12 mouse cellular contexts compared by ENCODE assay signal in the genomic region with DNA sequence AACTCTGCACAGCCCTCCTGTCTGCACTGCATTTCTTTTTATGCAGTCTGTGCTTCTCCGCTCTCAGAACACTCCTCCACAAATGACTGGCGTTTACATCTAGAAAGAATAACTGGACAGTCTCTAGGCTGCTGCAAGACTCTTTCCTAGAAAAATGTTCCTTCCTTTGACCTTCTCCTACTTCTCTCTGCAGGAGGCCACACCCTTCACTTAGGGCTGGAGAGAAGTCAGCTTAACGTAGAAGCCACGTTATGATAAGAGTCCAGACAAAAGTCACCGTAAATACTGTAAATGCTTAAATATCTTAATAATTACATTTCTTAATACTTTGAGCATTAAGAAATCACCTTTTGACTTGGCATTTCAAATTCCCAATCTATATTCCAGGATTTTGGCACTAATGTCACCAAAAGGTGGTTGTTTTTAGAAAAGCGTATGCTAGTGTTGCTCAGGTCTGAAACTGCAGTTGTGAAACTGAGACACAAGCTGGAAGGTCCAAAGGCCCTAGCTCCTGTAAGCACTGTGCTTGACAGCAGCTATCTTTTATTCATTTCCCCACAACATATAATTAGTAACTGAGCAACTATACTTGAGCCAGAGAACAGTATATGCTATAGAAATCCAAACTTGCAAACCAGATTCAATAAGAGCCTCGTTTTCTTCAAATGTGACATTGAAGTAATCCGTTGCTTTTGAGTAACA. TPM values are rescaled to one million over a fixed set of nuclear protein-coding genes. Genes with fewer than 3 reads are reported as not detected.
DNase-seq lines count a peak whose midpoint lies in the region; ATAC-seq and TF ChIP-seq lines count a peak whose summit lies in the region.
"Had no signal": no experiment of that assay in that cellular context is flagged by ENCODE, and none has a peak within 500 bp of the region (broad histone marks: within the 10 kb centered on the region; RNA-seq: fewer than 3 reads in every experiment).

No protein-coding gene starts in this region.

- TF ChIP-seq EP300 in stomach, postnatal 0 days (optimal IDR thresholded peaks at IDR 0.05), result no peak

- intact Hi-C loops in heart, postnatal 14 days (cut with DNase I), result no loop called here

- H3K4me3 ChIP-seq in heart, embryonic 10.5 days, result peak overlapping the region; percentile 86
- peak overlapping the region; percentile 76 for H3K4me3 ChIP-seq in lung, embryonic 16.5 days (ENCODE audit: low read length)
- peak overlapping the region; percentile 87 for H3K4me3 ChIP-seq in limb, embryonic 14.5 days (replicated peaks; ENCODE audit: low read length)
- peak overlapping the region; percentile 17; the same call in 1 of the 2 replicates for H3K4me3 ChIP-seq in stomach, postnatal 0 days (ENCODE audit: low read depth, low read length)
- no peak overlapping the region for H3K4me3 ChIP-seq in midbrain, embryonic 16.5 days (ENCODE audit: low read depth, low read length)
- H3K4me3 ChIP-seq: erythroblast, embryonic 14.5 days had no signal

- H3K27me3 ChIP-seq in heart, embryonic 10.5 days (ENCODE audit: insufficient read depth, poor library complexity, severe bottlenecking), result no peaks in the 10 kb centered on the region
- H3K27me3 ChIP-seq in lung, embryonic 16.5 days (ENCODE audit: control insufficient read depth, insufficient read depth, low read depth, low read length), result peaks cover 2% of the 10 kb centered on the region; the same call in 1 of the 2 replicates
- H3K27me3 ChIP-seq in limb, embryonic 14.5 days (ENCODE audit: control insufficient read depth, insufficient read depth, low read length), result no peaks in the 10 kb centered on the region
- no peaks in the 10 kb centered on the region for H3K27me3 ChIP-seq in stomach, postnatal 0 days (ENCODE audit: control insufficient read depth, insufficient read depth, low read length)
- H3K27me3 ChIP-seq in midbrain, embryonic 16.5 days (ENCODE audit: control insufficient read depth, insufficient read depth, low read depth, low read length), result peaks cover 2% of the 10 kb centered on the region; the same call in 1 of the 2 replicates

- peak overlapping the region; percentile 79 for H3K4me2 ChIP-seq in lung, embryonic 16.5 days (ENCODE audit: low read depth, low read length)
- H3K4me2 ChIP-seq in limb, embryonic 14.5 days (replicated peaks; ENCODE audit: low read depth, low read length, severe bottlenecking), result peak overlapping the region; percentile 65
- H3K4me2 ChIP-seq in stomach, postnatal 0 days (replicated peaks; ENCODE audit: low read depth), result peak overlapping the region; percentile 37
- no peak overlapping the region for H3K4me2 ChIP-seq in midbrain, embryonic 16.5 days (ENCODE audit: low read length)

- DNase-seq in heart, embryonic 10.5 days (ENCODE audit: low spot score), result no peak
- no peak for DNase-seq in heart, postnatal 14 days
- DNase-seq in lung, postnatal 25 days (ENCODE audit: low spot score), result no peak
- DNase-seq in limb, embryonic 14.5 days (ENCODE audit: low spot score), result no peak
- no peak for DNase-seq in stomach, postnatal 0 days (ENCODE audit: low spot score)
- no peak for DNase-seq in spleen, adult 12 weeks (ENCODE audit: low spot score)
- DNase-seq: cerebellum, postnatal 10 days; gastrocnemius, postnatal 36 days; kidney, adult 2 months had no signal

- no peak overlapping the region for H3K9ac ChIP-seq in lung, embryonic 16.5 days (ENCODE audit: low read length)
- H3K9ac ChIP-seq in limb, embryonic 14.5 days (ENCODE audit: low read depth, low read length, severe bottlenecking), result no peak overlapping the region
- H3K9ac ChIP-seq in stomach, postnatal 0 days (ENCODE audit: low read length), result no peak overlapping the region
- H3K9ac ChIP-seq in midbrain, embryonic 16.5 days (ENCODE audit: low read depth, low read length), result no peak overlapping the region

- no peak for ATAC-seq in lung, embryonic 16.5 days (ENCODE audit: low read depth)
- ATAC-seq in limb, embryonic 14.5 days (ENCODE audit: low FRiP score, low read depth), result no peak
- no peak for ATAC-seq in stomach, postnatal 0 days (ENCODE audit: low FRiP score, low TSS enrichment)
- no peak for ATAC-seq in midbrain, embryonic 16.5 days

- no peaks in the 10 kb centered on the region for H3K9me3 ChIP-seq in heart, embryonic 10.5 days
- no peaks in the 10 kb centered on the region for H3K9me3 ChIP-seq in lung, embryonic 16.5 days (ENCODE audit: control insufficient read depth, low read length)
- H3K9me3 ChIP-seq in limb, embryonic 14.5 days (ENCODE audit: control insufficient read depth, low read length), result no peaks in the 10 kb centered on the region
- no peaks in the 10 kb centered on the region for H3K9me3 ChIP-seq in stomach, postnatal 0 days (ENCODE audit: control insufficient read depth, low read length)
- H3K9me3 ChIP-seq in midbrain, embryonic 16.5 days (replicated peaks; ENCODE audit: control insufficient read depth, low read length, poor library complexity, severe bottlenecking), result no peaks in the 10 kb centered on the region

- H3K27ac ChIP-seq in heart, embryonic 10.5 days, result peak overlapping the region; percentile 42; the same call in 1 of the 2 replicates
- H3K27ac ChIP-seq in lung, embryonic 16.5 days (ENCODE audit: low read length), result no peak overlapping the region
- no peak overlapping the region for H3K27ac ChIP-seq in limb, embryonic 14.5 days (replicated peaks; ENCODE audit: low read depth, low read length)
- H3K27ac ChIP-seq in stomach, postnatal 0 days (replicated peaks), result no peak overlapping the region
- no peak overlapping the region for H3K27ac ChIP-seq in midbrain, embryonic 16.5 days (ENCODE audit: low read length)

- peaks cover 20% of the 10 kb centered on the region; the same call in 1 of the 2 replicates for H3K4me1 ChIP-seq in heart, embryonic 10.5 days
- H3K4me1 ChIP-seq in lung, embryonic 16.5 days (replicated peaks; ENCODE audit: control insufficient read depth, insufficient read depth, low read length), result peaks cover 17% of the 10 kb centered on the region
- H3K4me1 ChIP-seq in limb, embryonic 14.5 days (ENCODE audit: control insufficient read depth, insufficient read depth, low read length), result peaks cover 15% of the 10 kb centered on the region; the same call in 1 of the 2 replicates
- no peaks in the 10 kb centered on the region for H3K4me1 ChIP-seq in stomach, postnatal 0 days (replicated peaks; ENCODE audit: control insufficient read depth, insufficient read depth)
- H3K4me1 ChIP-seq in midbrain, embryonic 16.5 days (ENCODE audit: control insufficient read depth, insufficient read depth, low read length), result peaks cover 5% of the 10 kb centered on the region; the same call in 1 of the 2 replicates

- no peak for TF ChIP-seq CTCF in stomach, postnatal 0 days (IDR thresholded peaks at IDR 0.05; ENCODE audit: low read depth)

- WGBS in heart, embryonic 10.5 days, result 46% methylated on average over 8 of the region's 8 CpGs
- 46% methylated on average over 8 of the region's 8 CpGs for WGBS in lung, embryonic 16.5 days
- WGBS in limb, embryonic 14.5 days, result 59% methylated on average over 8 of the region's 8 CpGs
- WGBS in stomach, postnatal 0 days, result 42% methylated on average over 8 of the region's 8 CpGs
- 75% methylated on average over 8 of the region's 8 CpGs for WGBS in midbrain, embryonic 16.5 days

- TF ChIP-seq POLR2A in limb, embryonic 14.5 days (IDR thresholded peaks at IDR 0.05; ENCODE audit: borderline replicate concordance, extremely low read depth, insufficient read depth, insufficient read length), result no peak

- H3K36me3 ChIP-seq in heart, embryonic 10.5 days, result peaks cover 35% of the 10 kb centered on the region
- H3K36me3 ChIP-seq in lung, embryonic 16.5 days (ENCODE audit: control insufficient read depth, insufficient read depth, low read length), result peaks cover 16% of the 10 kb centered on the region
- peaks cover 28% of the 10 kb centered on the region for H3K36me3 ChIP-seq in limb, embryonic 14.5 days (ENCODE audit: control insufficient read depth, insufficient read depth, low read length)
- H3K36me3 ChIP-seq in stomach, postnatal 0 days (ENCODE audit: control insufficient read depth, insufficient read depth, low read length), result no peaks in the 10 kb centered on the region
- no peaks in the 10 kb centered on the region for H3K36me3 ChIP-seq in midbrain, embryonic 16.5 days (ENCODE audit: control insufficient read depth, insufficient read depth, low read length)

RNA-seq across cellular contexts. Expression of a gene that starts 3.0 kb away (rescaled TPM):
- polyA plus RNA-seq in heart, embryonic 10.5 days (2016; fragmentation: Nextera tagmentation; extraction: Ambion mirVana), result 27.4 and 44.0 TPM in 2 replicates
- 10 to 100 TPM; 69.3 to 73.9 TPM for total RNA-seq in heart, postnatal 14 days (2021)
- polyA plus RNA-seq in lung, embryonic 16.5 days (2015; fragmentation: Nextera tagmentation; extraction: Ambion mirVana), result 28.8 and 35.5 TPM in 2 replicates
- polyA plus RNA-seq in limb, embryonic 14.5 days (2012; rRNA removed), result 9.7 and 10.5 TPM in 2 replicates
- polyA plus RNA-seq in limb, embryonic 14.5 days (2014; fragmentation: Nextera tagmentation; extraction: Ambion mirVana), result 32.4 and 33.5 TPM in 2 replicates
- polyA plus RNA-seq in stomach, postnatal 0 days (2015; fragmentation: Nextera tagmentation; extraction: Ambion mirVana), result 9.3 and 9.7 TPM in 2 replicates
- polyA plus RNA-seq in midbrain, embryonic 16.5 days (2015; fragmentation: Nextera tagmentation; extraction: Ambion mirVana), result 2.4 and 2.5 TPM in 2 replicates
